Mouse (Mus musculus) mature B cell (primary cell): ENCODE results near the gene 5330417H12Rik.

Source experiments
- in situ Hi-C: fragments of 300-500 bp; cut with MboI; formaldehyde crosslinking; loops from 2 replicates; pipeline ENCODE4 v1.14.3; 2019

5330417H12Rik gene

GRCm38 (mm10) chr7:107625061-107625460, at the start of gene 5330417H12Rik:
5330417H12Rik (minus strand) TSS chr7:107625161.
- in situ Hi-C loops = no loop called here

GRCm38 (mm10) chr7:107668514-107668913, 43.6 kb upstream of the 5330417H12Rik start:
- in situ Hi-C loops = no loop called here

- in situ Hi-C loops = no loop called here
Observed at GRCm38 (mm10) chr7:107666262-107666902, 41.4 kb upstream of the 5330417H12Rik start.

GRCm38 (mm10) chr7:107665586-107666261, 40.8 kb upstream of the 5330417H12Rik start:
- in situ Hi-C loops = no loop called here

- in situ Hi-C loops = no loop called here
Observed at GRCm38 (mm10) chr7:107665221-107665585, 40.2 kb upstream of the 5330417H12Rik start.

GRCm38 (mm10) chr7:107664063-107665056, 39.4 kb upstream of the 5330417H12Rik start:
- in situ Hi-C loops = no loop called here

- in situ Hi-C loops = no loop called here
Observed at GRCm38 (mm10) chr7:107663621-107664020, 38.7 kb upstream of the 5330417H12Rik start.

GRCm38 (mm10) chr7:107661843-107662281, 36.9 kb upstream of the 5330417H12Rik start:
- in situ Hi-C loops = no loop called here

- in situ Hi-C loops = no loop called here
Observed at GRCm38 (mm10) chr7:107661189-107661842, 36.4 kb upstream of the 5330417H12Rik start.

- in situ Hi-C loops = no loop called here
Observed at GRCm38 (mm10) chr7:107659186-107659918, 34.4 kb upstream of the 5330417H12Rik start.

- in situ Hi-C loops = no loop called here
Observed at GRCm38 (mm10) chr7:107656451-107656850, 31.5 kb upstream of the 5330417H12Rik start.

GRCm38 (mm10) chr7:107651821-107652220, 26.9 kb upstream of the 5330417H12Rik start:
- in situ Hi-C loops = no loop called here

- in situ Hi-C loops = no loop called here
Observed at GRCm38 (mm10) chr7:107649990-107650389, 25.0 kb upstream of the 5330417H12Rik start.

- in situ Hi-C loops = no loop called here
Observed at GRCm38 (mm10) chr7:107648937-107649688, 24.2 kb upstream of the 5330417H12Rik start.

GRCm38 (mm10) chr7:107644987-107645386, 20.0 kb upstream of the 5330417H12Rik start:
- in situ Hi-C loops = no loop called here

GRCm38 (mm10) chr7:107642586-107643275, 17.8 kb upstream of the 5330417H12Rik start:
- in situ Hi-C loops = no loop called here

- in situ Hi-C loops = no loop called here
Observed at GRCm38 (mm10) chr7:107638026-107638425, 13.1 kb upstream of the 5330417H12Rik start.

GRCm38 (mm10) chr7:107637398-107637797, 12.4 kb upstream of the 5330417H12Rik start:
- in situ Hi-C loops = no loop called here

- in situ Hi-C loops = no loop called here
Observed at GRCm38 (mm10) chr7:107633201-107633600, 8.2 kb upstream of the 5330417H12Rik start.

GRCm38 (mm10) chr7:107628383-107628782, 3.4 kb upstream of the 5330417H12Rik start:
- in situ Hi-C loops = no loop called here
